Comparison of ENCODE assay signal across 30 mouse cellular contexts in genomic region chr14:54240542-54240941, GRCm38 (mm10). TPM values are rescaled to one million over a fixed set of nuclear protein-coding genes. Genes with fewer than 3 reads are reported as not detected.
DNase-seq lines count a peak whose midpoint lies in the region; ATAC-seq and TF ChIP-seq lines count a peak whose summit lies in the region.
"Had no signal": no experiment of that assay in that cellular context is flagged by ENCODE, and none has a peak within 500 bp of the region (broad histone marks: within the 10 kb centered on the region; RNA-seq: fewer than 3 reads in every experiment).

No protein-coding gene starts in this region.

- WGBS in heart, embryonic 12.5 days, result 64% methylated on average over 5 of the region's 5 CpGs
- 74% methylated on average over 5 of the region's 5 CpGs for WGBS in heart, embryonic 15.5 days

- TF ChIP-seq CTCF in layer of hippocampus, adult 2 months (conservative IDR thresholded peaks at IDR 0.05), result no peak

- intact Hi-C loops in heart, postnatal 36 days (cut with DNase I), result no loop called here

- peak overlapping the region; percentile 67 for H3K27ac ChIP-seq in heart, embryonic 12.5 days (ENCODE audit: poor library complexity, severe bottlenecking)
- H3K27ac ChIP-seq in heart, embryonic 15.5 days, result peak overlapping the region; percentile 46
- peak overlapping the region; percentile 28; the same call in 1 of the 2 replicates for H3K27ac ChIP-seq in layer of hippocampus, adult 2 months
- H3K27ac ChIP-seq: forebrain, embryonic 10.5 days; forebrain, embryonic 13.5 days; hindbrain, embryonic 10.5 days; hindbrain, embryonic 13.5 days; intestine, embryonic 15.5 days; kidney, embryonic 15.5 days had no signal

- no peaks in the 10 kb centered on the region; the same call in 1 of the 2 replicates for H3K9me3 ChIP-seq in heart, embryonic 12.5 days (replicated peaks)
- no peaks in the 10 kb centered on the region for H3K9me3 ChIP-seq in heart, embryonic 15.5 days (replicated peaks)
- H3K9me3 ChIP-seq: hindbrain, embryonic 13.5 days; intestine, embryonic 15.5 days; kidney, embryonic 15.5 days had no signal

- DNase-seq in adrenal gland, postnatal 14 days, result peak; percentile 37
- DNase-seq in adrenal gland, adult 18-20 months (ENCODE audit: low spot score in 2 of 2), result no peak
- DNase-seq in heart, adult 11 months, result no peak
- no peak for DNase-seq in heart, postnatal 36 days
- no peak for DNase-seq in layer of hippocampus, adult 2 months (ENCODE audit: low spot score in 2 of 2)
- DNase-seq in layer of hippocampus, postnatal 36 days, result no peak
- DNase-seq: cerebellum, adult 18-20 months; cerebellum, adult 9-10 months; cerebellum, postnatal 14 days; gastrocnemius, postnatal 10 days; gastrocnemius, postnatal 36 days; heart, postnatal 10 days; kidney, adult 11 months; kidney, adult 8-10 months had no signal

- H3K4me2 ChIP-seq in heart, embryonic 12.5 days, result no peak overlapping the region
- no peak overlapping the region for H3K4me2 ChIP-seq in heart, embryonic 15.5 days
- H3K4me2 ChIP-seq: forebrain, embryonic 13.5 days; hindbrain, embryonic 13.5 days; intestine, embryonic 15.5 days; kidney, embryonic 15.5 days had no signal

- no peak overlapping the region for H3K4me3 ChIP-seq in heart, embryonic 12.5 days
- no peak overlapping the region for H3K4me3 ChIP-seq in heart, embryonic 15.5 days
- H3K4me3 ChIP-seq in layer of hippocampus, adult 2 months, result no peak overlapping the region
- H3K4me3 ChIP-seq: forebrain, embryonic 10.5 days; forebrain, embryonic 13.5 days; hindbrain, embryonic 10.5 days; hindbrain, embryonic 13.5 days; intestine, embryonic 15.5 days; kidney, embryonic 15.5 days had no signal

- ATAC-seq in heart, embryonic 12.5 days (ENCODE audit: insufficient number of reproducible peaks, low FRiP score), result no peak
- no peak for ATAC-seq in heart, embryonic 15.5 days (replicated peaks; ENCODE audit: insufficient number of reproducible peaks, insufficient read depth, low FRiP score, low read depth)
- ATAC-seq: CD4-positive, CD25-positive, alpha-beta regulatory T cell, adult 4 months; forebrain, embryonic 13.5 days; forebrain, embryonic 16.5 days; hindbrain, embryonic 16.5 days; intestine, embryonic 15.5 days had no signal

- no peak overlapping the region for H3K9ac ChIP-seq in heart, embryonic 12.5 days
- no peak overlapping the region for H3K9ac ChIP-seq in heart, embryonic 15.5 days
- H3K9ac ChIP-seq: forebrain, embryonic 13.5 days; hindbrain, embryonic 13.5 days; intestine, embryonic 15.5 days; kidney, embryonic 15.5 days had no signal

- no peaks in the 10 kb centered on the region for H3K27me3 ChIP-seq in heart, embryonic 12.5 days (replicated peaks)
- no peaks in the 10 kb centered on the region for H3K27me3 ChIP-seq in heart, embryonic 15.5 days
- H3K27me3 ChIP-seq: forebrain, embryonic 13.5 days; hindbrain, embryonic 13.5 days; intestine, embryonic 15.5 days; kidney, embryonic 15.5 days had no signal

- peaks cover 20% of the 10 kb centered on the region for H3K4me1 ChIP-seq in heart, embryonic 12.5 days (replicated peaks)
- peaks cover 14% of the 10 kb centered on the region for H3K4me1 ChIP-seq in heart, embryonic 15.5 days (replicated peaks)
- H3K4me1 ChIP-seq: hindbrain, embryonic 10.5 days had no signal

- H3K36me3 ChIP-seq in heart, embryonic 12.5 days, result peaks cover 55% of the 10 kb centered on the region
- peaks cover 35% of the 10 kb centered on the region for H3K36me3 ChIP-seq in heart, embryonic 15.5 days

RNA-seq across cellular contexts. Expression of gene Dad1, which starts 13.4 kb away (rescaled TPM):
- total RNA-seq in adrenal gland, postnatal 14 days (2021), result 237 and 250 TPM in 2 replicates
- total RNA-seq in adrenal gland, adult 18-20 months (2021), result 100 to 1,000 TPM; 381 to 382 TPM
- 365 and 374 TPM in 2 replicates for polyA plus RNA-seq in heart, embryonic 12.5 days (2016; fragmentation: Nextera tagmentation; extraction: Ambion mirVana)
- polyA plus RNA-seq in heart, embryonic 15.5 days (2015; fragmentation: Nextera tagmentation; extraction: Ambion mirVana), result 355 and 362 TPM in 2 replicates
- 100 to 1,000 TPM in 1 of 2 experiments, 10 to 100 TPM in 1; 96.6 to 101 TPM for total RNA-seq in heart, postnatal 36 days (2021)
- 100 to 1,000 TPM; 119 to 121 TPM for total RNA-seq in layer of hippocampus, adult 2 months (2021)
- total RNA-seq in layer of hippocampus, postnatal 36 days (2021), result 100 to 1,000 TPM; 123 to 131 TPM

RNA-seq across cellular contexts. Expression of gene Abhd4, which starts 13.4 kb away (rescaled TPM):
- 297 and 309 TPM in 2 replicates for total RNA-seq in adrenal gland, postnatal 14 days (2021)
- total RNA-seq in adrenal gland, adult 18-20 months (2021), result 100 to 1,000 TPM; 463 to 735 TPM
- 87.6 and 90.2 TPM in 2 replicates for polyA plus RNA-seq in heart, embryonic 12.5 days (2016; fragmentation: Nextera tagmentation; extraction: Ambion mirVana)
- 96.0 and 106 TPM in 2 replicates for polyA plus RNA-seq in heart, embryonic 15.5 days (2015; fragmentation: Nextera tagmentation; extraction: Ambion mirVana)
- total RNA-seq in heart, postnatal 36 days (2021), result 10 to 100 TPM; 52.2 to 59.7 TPM
- total RNA-seq in layer of hippocampus, adult 2 months (2021), result 10 to 100 TPM; 49.8 to 55.1 TPM
- total RNA-seq in layer of hippocampus, postnatal 36 days (2021), result 10 to 100 TPM; 55.7 to 56.6 TPM

RNA-seq across cellular contexts. Expression of gene Olfr49, which starts 44.2 kb away (rescaled TPM):
- not detected in 2 replicates for total RNA-seq in adrenal gland, postnatal 14 days (2021)
- under 1 TPM in 1 of 2 experiments, not detected in 1; 0.07 TPM for total RNA-seq in adrenal gland, adult 18-20 months (2021)
- polyA plus RNA-seq in heart, embryonic 12.5 days (2016; fragmentation: Nextera tagmentation; extraction: Ambion mirVana), result not detected in 2 replicates
- polyA plus RNA-seq in heart, embryonic 15.5 days (2015; fragmentation: Nextera tagmentation; extraction: Ambion mirVana), result 0.03 TPM in 1 of 2 replicates, not detected in the other
- total RNA-seq in heart, postnatal 36 days (2021), result not detected
- not detected for total RNA-seq in layer of hippocampus, adult 2 months (2021)
- not detected for total RNA-seq in layer of hippocampus, postnatal 36 days (2021)
- total RNA-seq: gastrocnemius, adult 18-20 months; gastrocnemius, postnatal 10 days; gastrocnemius, postnatal 36 days; granulocyte monocyte progenitor cell, adult 5-6 weeks; heart, postnatal 10 days; MEL had no signal
- polyA plus RNA-seq: C2C12; embryonic facial prominence, embryonic 11.5 days; forebrain, embryonic 10.5 days; forebrain, embryonic 13.5 days; forebrain, embryonic 16.5 days; hindbrain, embryonic 10.5 days; hindbrain, embryonic 13.5 days; hindbrain, embryonic 16.5 days; intestine, embryonic 15.5 days had no signal
